Mouse (Mus musculus): ENCODE measurements around the gene Akap1. TPM values are rescaled to one million over a fixed set of nuclear protein-coding genes. Genes with fewer than 3 reads are reported as not detected.

Akap1 gene
- polyA plus RNA-seq, 1 experiment from 2014 or later: 26.9 TPM

GRCm38 (mm10) chr11:88838630-88839029 is 25.8 kb downstream of the Akap1 start:
- Histone ChIP-seq H3K9me3 (no peaks in the 10 kb centered on the region), H3K27ac (no peak overlapping the region), H3K27me3 (no peaks in the 10 kb centered on the region), H3K4me3 (no peak overlapping the region), H3K4me1 (replicated peaks) (0 out of 2 replicates have a peak, but pooled peaks cover 4% of the 10 kb centered on the region), H3K9ac (no peak overlapping the region), H3K36me3 (peaks cover 68% of the 10 kb centered on the region), H3K4me2 (no peak overlapping the region)
- WGBS: 94% methylated on average over 13 of the region's 13 CpGs
- ATAC-seq (ENCODE audit: low FRiP score): no peak

GRCm38 (mm10) chr11:88834606-88835005 is 29.8 kb downstream of the Akap1 start:
- WGBS: 88% methylated on average over 11 of the region's 11 CpGs
- H3K27ac ChIP-seq: no peak overlapping the region
- peaks cover 80% of the 10 kb centered on the region for H3K36me3 ChIP-seq
- H3K4me1 ChIP-seq (replicated peaks): no peaks in the 10 kb centered on the region
- no peak for ATAC-seq (ENCODE audit: low FRiP score)
- H3K9ac ChIP-seq: no peak overlapping the region
- H3K4me3 ChIP-seq: no peak overlapping the region
- H3K4me2 ChIP-seq: no peak overlapping the region
- H3K9me3 ChIP-seq: no peaks in the 10 kb centered on the region
- H3K27me3 ChIP-seq: no peaks in the 10 kb centered on the region

GRCm38 (mm10) chr11:88834134-88834533 is 30.3 kb downstream of the Akap1 start:
- no peaks in the 10 kb centered on the region for H3K4me1 ChIP-seq (replicated peaks)
- H3K27ac ChIP-seq: no peak overlapping the region
- H3K9me3 ChIP-seq: no peaks in the 10 kb centered on the region
- WGBS: 86% methylated on average over 14 of the region's 14 CpGs
- H3K27me3 ChIP-seq: no peaks in the 10 kb centered on the region
- H3K4me3 ChIP-seq: no peak overlapping the region
- no peak for ATAC-seq (ENCODE audit: low FRiP score)
- H3K9ac ChIP-seq: no peak overlapping the region
- peaks cover 79% of the 10 kb centered on the region for H3K36me3 ChIP-seq
- no peak overlapping the region for H3K4me2 ChIP-seq

- H3K9me3 ChIP-seq: no peaks in the 10 kb centered on the region
- no peaks in the 10 kb centered on the region for H3K27me3 ChIP-seq
- WGBS: 79% methylated on average over 4 of the region's 4 CpGs
- no peak overlapping the region for H3K4me3 ChIP-seq
- H3K4me1 ChIP-seq (replicated peaks): no peaks in the 10 kb centered on the region
- peaks cover 69% of the 10 kb centered on the region for H3K36me3 ChIP-seq
- H3K27ac ChIP-seq: no peak overlapping the region
- H3K9ac ChIP-seq: no peak overlapping the region
- no peak overlapping the region for H3K4me2 ChIP-seq
- ATAC-seq (ENCODE audit: low FRiP score): no peak
These were observed 31.3 kb downstream of the Akap1 start for GRCm38 (mm10) chr11:88833099-88833498.

- no peaks in the 10 kb centered on the region for H3K4me1 ChIP-seq (replicated peaks)
- no peak overlapping the region for H3K4me2 ChIP-seq
- 98% methylated on average over 2 of the region's 2 CpGs for WGBS
- ATAC-seq (ENCODE audit: low FRiP score): no peak
- no peak overlapping the region for H3K27ac ChIP-seq
- 0 out of 2 replicates have a peak, but pooled peaks cover 3% of the 10 kb centered on the region for H3K27me3 ChIP-seq
- no peak overlapping the region for H3K9ac ChIP-seq
- H3K4me3 ChIP-seq: no peak overlapping the region
- no peaks in the 10 kb centered on the region for H3K9me3 ChIP-seq
- H3K36me3 ChIP-seq: peaks cover 44% of the 10 kb centered on the region
These were observed 34.1 kb downstream of the Akap1 start for GRCm38 (mm10) chr11:88830257-88830804.

- peaks cover 26% of the 10 kb centered on the region for H3K36me3 ChIP-seq
- ATAC-seq (ENCODE audit: low FRiP score): no peak
These were observed 35.9 kb downstream of the Akap1 start for GRCm38 (mm10) chr11:88828528-88828927.

GRCm38 (mm10) chr11:88825909-88826308 is 38.5 kb downstream of the Akap1 start:
- H3K36me3 ChIP-seq: peaks cover 7% of the 10 kb centered on the region
- 49% methylated on average over 7 of the region's 7 CpGs for WGBS
- ATAC-seq (ENCODE audit: low FRiP score): no peak
- no peak overlapping the region for H3K9ac ChIP-seq
- no peak overlapping the region for H3K4me2 ChIP-seq
- no peak overlapping the region for H3K27ac ChIP-seq
- H3K4me3 ChIP-seq: no peak overlapping the region
- H3K27me3 ChIP-seq: 0 out of 2 replicates have a peak, but pooled peaks cover 7% of the 10 kb centered on the region
- H3K9me3 ChIP-seq: no peaks in the 10 kb centered on the region
- peaks cover 19% of the 10 kb centered on the region for H3K4me1 ChIP-seq (replicated peaks)

More at GRCm38 (mm10) chr11:88828528-88828927, 35.9 kb downstream of the Akap1 start:
- Histone ChIP-seq H3K4me3 (no peak overlapping the region), H3K4me2 (no peak overlapping the region), H3K9ac (no peak overlapping the region), H3K4me1 (replicated peaks) (no peaks in the 10 kb centered on the region), H3K27ac (no peak overlapping the region), H3K9me3 (no peaks in the 10 kb centered on the region), H3K27me3 (0 out of 2 replicates have a peak, but pooled peaks cover 3% of the 10 kb centered on the region)

GRCm38 (mm10) chr11:88822991-88823390 is 41.4 kb downstream of the Akap1 start:
- H3K27ac ChIP-seq: peak overlapping the region; percentile 23; the same call in 1 of the 2 replicates
- WGBS: 3% methylated on average over 7 of the region's 7 CpGs

GRCm38 (mm10) chr11:88822526-88822925 is 41.9 kb downstream of the Akap1 start:
- ATAC-seq (ENCODE audit: low FRiP score): 0 out of 2 replicates have a peak, but pooled peaks have one; percentile 34
- H3K4me1 ChIP-seq (replicated peaks): peaks cover 35% of the 10 kb centered on the region
- H3K36me3 ChIP-seq: no peaks in the 10 kb centered on the region
- peak overlapping the region; percentile 28; the same call in 1 of the 2 replicates for H3K4me3 ChIP-seq
- 14% methylated on average over 5 of the region's 5 CpGs for whole genome bisulfite sequencing
- peak overlapping the region; percentile 56 for H3K4me2 ChIP-seq
- H3K27ac ChIP-seq: peak overlapping the region; percentile 23; the same call in 1 of the 2 replicates
- H3K9me3 ChIP-seq: no peaks in the 10 kb centered on the region
- H3K9ac ChIP-seq: peak overlapping the region; percentile 53; the same call in 1 of the 2 replicates
- H3K27me3 ChIP-seq: 0 out of 2 replicates have a peak, but pooled peaks cover 7% of the 10 kb centered on the region

More at GRCm38 (mm10) chr11:88822991-88823390, 41.4 kb downstream of the Akap1 start:
- Histone ChIP-seq H3K27me3 (0 out of 2 replicates have a peak, but pooled peaks cover 7% of the 10 kb centered on the region), H3K9me3 (no peaks in the 10 kb centered on the region), H3K4me1 (replicated peaks) (peaks cover 35% of the 10 kb centered on the region), H3K36me3 (no peaks in the 10 kb centered on the region), H3K4me3 (peak overlapping the region; percentile 28), H3K4me2 (peak overlapping the region; percentile 56), H3K9ac (peak overlapping the region; percentile 53; the same call in 1 of the 2 replicates)
- ATAC-seq (ENCODE audit: low FRiP score): peak; percentile 50

GRCm38 (mm10) chr11:88820742-88821576 is 43.4 kb downstream of the Akap1 start:
- Histone ChIP-seq H3K27me3 (0 out of 2 replicates have a peak, but pooled peaks cover 7% of the 10 kb centered on the region), H3K9me3 (no peaks in the 10 kb centered on the region), H3K4me3 (peak overlapping the region; percentile 5; the same call in 1 of the 2 replicates), H3K4me2 (peak overlapping the region; percentile 33), H3K9ac (peak overlapping the region; percentile 26; the same call in 1 of the 2 replicates), H3K4me1 (replicated peaks) (peaks cover 35% of the 10 kb centered on the region), H3K36me3 (no peaks in the 10 kb centered on the region), H3K27ac (peak overlapping the region; percentile 79)
- 7% methylated on average over 24 of the region's 24 CpGs for WGBS
- ATAC-seq (ENCODE audit: low FRiP score): peak; percentile 36; the same call in 1 of the 2 replicates

GRCm38 (mm10) chr11:88820253-88820652 is 44.1 kb downstream of the Akap1 start:
- Histone ChIP-seq H3K27me3 (0 out of 2 replicates have a peak, but pooled peaks cover 4% of the 10 kb centered on the region), H3K9ac (no peak overlapping the region), H3K4me1 (replicated peaks) (peaks cover 35% of the 10 kb centered on the region), H3K4me3 (no peak overlapping the region), H3K4me2 (no peak overlapping the region; the same call in 1 of the 2 replicates), H3K9me3 (no peaks in the 10 kb centered on the region), H3K27ac (peak overlapping the region; percentile 79), H3K36me3 (no peaks in the 10 kb centered on the region)
- no peak for ATAC-seq (ENCODE audit: low FRiP score)
- WGBS: 7% methylated on average over 6 of the region's 6 CpGs

GRCm38 (mm10) chr11:88817061-88817460 is 47.3 kb downstream of the Akap1 start:
- H3K4me1 ChIP-seq (replicated peaks): peaks cover 32% of the 10 kb centered on the region
- H3K27ac ChIP-seq: no peak overlapping the region
- no peak overlapping the region for H3K4me2 ChIP-seq
- no peak overlapping the region for H3K4me3 ChIP-seq
- no peaks in the 10 kb centered on the region for H3K9me3 ChIP-seq
- no peaks in the 10 kb centered on the region for H3K36me3 ChIP-seq
- H3K9ac ChIP-seq: no peak overlapping the region
- ATAC-seq (ENCODE audit: low FRiP score): no peak
- H3K27me3 ChIP-seq: 0 out of 2 replicates have a peak, but pooled peaks cover 4% of the 10 kb centered on the region
- WGBS: 74% methylated on average over 5 of the region's 5 CpGs
